Mouse (Mus musculus): ENCODE results near the gene Synpo2l.

- no peak for TF ChIP-seq CTCF (IDR thresholded peaks at IDR 0.05; ENCODE audit: insufficient read depth, low read length)
- TF ChIP-seq POLR2A (IDR thresholded peaks at IDR 0.05; ENCODE audit: borderline replicate concordance, extremely low read depth, low read depth, low read length): no peak
Observed at GRCm38 (mm10) chr14:20658902-20659301, 9.3 kb downstream of the Synpo2l start.

Data from lung, adult 2 months (tissue).